Mouse (Mus musculus) kidney, adult 18-20 months (tissue): ENCODE results near the gene Gm49359.
"Not testable (repeated sequence)": the region's sequence is repeated elsewhere in the genome, so short reads cannot be mapped to it uniquely, and the experiment has no call there.

Experiments used
- DNase-seq: peaks from one replicate; pipeline ENCODE4 v3.0.0; 2021

The Gm49359 gene

GRCm38 (mm10) chr13:62466424-62467334 lies at the start of gene Gm49359:
TSS of gene Gm49359 (minus strand) at chr13:62466832.
- DNase-seq = peak; percentile 89

DNA sequence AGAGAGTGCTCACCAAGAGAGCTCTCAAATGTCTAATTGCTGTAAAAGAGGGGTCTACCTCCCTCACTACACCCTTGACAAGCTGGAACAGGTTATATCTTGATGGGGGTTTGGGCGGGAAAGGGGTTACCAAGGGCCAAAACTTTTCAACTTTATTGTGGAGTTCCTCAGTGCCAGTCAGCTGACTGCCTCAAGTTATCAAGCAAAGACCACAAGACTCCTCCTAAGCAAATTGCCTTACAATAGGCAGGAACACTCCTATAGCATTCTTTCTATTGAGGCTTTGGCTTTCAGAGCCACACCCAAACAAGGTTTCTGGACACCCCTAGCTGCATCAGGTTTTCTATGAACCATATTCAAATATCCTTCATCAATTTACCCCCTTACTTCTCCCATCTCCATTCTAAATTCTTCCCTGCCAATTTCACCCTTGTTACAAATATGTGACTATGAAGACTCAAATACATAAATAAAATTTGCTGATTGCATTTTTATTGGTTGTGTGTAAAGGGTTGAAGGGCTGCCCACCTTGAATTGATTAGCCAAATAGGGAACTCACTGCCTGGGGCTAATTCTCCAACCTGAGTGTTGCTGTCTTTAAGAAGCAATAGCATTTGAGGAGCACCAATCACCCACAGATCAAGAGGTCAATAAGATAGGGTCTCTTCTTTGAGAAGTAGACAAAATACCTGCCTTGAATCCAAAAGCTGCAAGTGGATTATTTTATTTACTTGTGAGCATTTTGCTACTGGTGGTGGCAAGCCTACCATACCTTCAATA lies 44.2 kb upstream of the Gm49359 start:
- not testable (repeated sequence) for DNase-seq

- DNase-seq = not testable (repeated sequence)
Measured at GRCm38 (mm10) chr13:62472661-62473060, 6.0 kb upstream of the Gm49359 start.

GRCm38 (mm10) chr13:62469947-62470346 lies 3.3 kb upstream of the Gm49359 start:
- not testable (repeated sequence) for DNase-seq
